Mouse (Mus musculus) olfactory bulb, adult 2 months (tissue): ENCODE measurements around the gene Olfr1044. TPM values are rescaled to one million over a fixed set of nuclear protein-coding genes. Genes with fewer than 3 reads are reported as not detected.
"Not testable (repeated sequence)": the region's sequence is repeated elsewhere in the genome, so short reads cannot be mapped to it uniquely, and the experiment has no call there.

Experiments used
- H3K27ac ChIP-seq: fragments of 200-500 bp; 2 replicates; pipeline ENCODE4 v1.5.1; 2012; ENCODE audit warnings: low read depth, low read length; ENCODE audit not compliant: insufficient read depth
- H3K4me1 ChIP-seq: fragments of 200-500 bp; 2 replicates; pipeline ENCODE4 v1.6.1; 2012; ENCODE audit warnings: low read length; ENCODE audit not compliant: control insufficient read depth, insufficient read depth
- H3K4me3 ChIP-seq: fragments of 200-500 bp; 2 replicates; pipeline ENCODE4 v1.5.1; 2012; ENCODE audit warnings: mild to moderate bottlenecking, low read depth, low read length, moderate library complexity; ENCODE audit not compliant: insufficient read depth
- CTCF ChIP-seq: fragments of 200-500 bp; IDR thresholded peaks from 2 replicates; pipeline ENCODE4 v1.5.1; 2012; ENCODE audit warnings: low read depth, mild to moderate bottlenecking, low read length, moderate library complexity; ENCODE audit not compliant: insufficient read depth
- POLR2A ChIP-seq: fragments of 200-500 bp; IDR thresholded peaks from 2 replicates; pipeline ENCODE4 v1.6.1; 2012; ENCODE audit warnings: mild to moderate bottlenecking, low read depth, low read length, moderate library complexity; ENCODE audit not compliant: insufficient read depth
- WGBS: fragments of 180-500 bp; shearing (Covaris S2); methylation state at CpG from one replicate; pipeline ENCODE4 v1.1.7; 2018; 5-methylcytosine and 5-hydroxymethylcytosine counted together
- polyA plus RNA-seq: library from polyadenylated mRNA; stranded (reverse); fragments of >200 nt; gene quantifications from 2 replicates; pipeline ENCODE4 v1.2.4, GENCODE M21; 2012; ENCODE audit warnings: low replicate concordance; ENCODE audit not compliant: missing spikeins, insufficient read depth, insufficient read length

Olfr1044 gene
- not detected in 2 replicates for polyA plus RNA-seq

DNA sequence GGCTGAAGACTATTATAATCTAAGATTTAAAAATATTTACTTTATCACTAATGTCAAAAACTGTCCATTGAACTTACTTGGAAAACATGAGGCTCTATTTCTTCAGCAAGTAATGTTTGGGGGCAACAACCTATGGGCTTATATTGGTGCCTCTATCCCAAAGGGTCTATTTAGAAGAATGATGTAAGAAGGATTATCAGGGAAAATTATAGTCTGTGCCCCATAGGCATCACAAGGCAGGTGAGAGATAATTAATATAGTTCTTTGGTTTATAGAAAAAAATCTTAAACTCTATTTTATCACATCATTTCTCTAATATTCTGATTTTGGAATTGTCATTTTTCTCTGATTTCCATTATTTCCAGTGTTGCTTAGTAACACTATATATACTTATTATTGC is at the start of gene Olfr1044:
Gene Olfr1044, minus strand, starts transcription at position 101 of the 400 bp plus-strand sequence.
- TF ChIP-seq POLR2A (no peak), CTCF (no peak)
- Histone ChIP-seq H3K4me1 (no peaks in the 10 kb centered on the region), H3K4me3 (no peak within 1 kb of the TSS), H3K27ac (no peak within 1 kb of the TSS)

GRCm38 (mm10) chr2:86219214-86219613 is 41.6 kb upstream of the Olfr1044 start, which contains the start of gene Olfr1046:
Gene Olfr1046 (minus strand): TSS chr2:86219314.
- Histone ChIP-seq H3K4me1 (no peaks in the 10 kb centered on the region), H3K4me3 (no peak within 1 kb of the TSS), H3K27ac (no peak within 1 kb of the TSS)
- WGBS = 64% methylated on average over 2 of the region's 2 CpGs
- TF ChIP-seq POLR2A (no peak), CTCF (no peak)

DNA sequence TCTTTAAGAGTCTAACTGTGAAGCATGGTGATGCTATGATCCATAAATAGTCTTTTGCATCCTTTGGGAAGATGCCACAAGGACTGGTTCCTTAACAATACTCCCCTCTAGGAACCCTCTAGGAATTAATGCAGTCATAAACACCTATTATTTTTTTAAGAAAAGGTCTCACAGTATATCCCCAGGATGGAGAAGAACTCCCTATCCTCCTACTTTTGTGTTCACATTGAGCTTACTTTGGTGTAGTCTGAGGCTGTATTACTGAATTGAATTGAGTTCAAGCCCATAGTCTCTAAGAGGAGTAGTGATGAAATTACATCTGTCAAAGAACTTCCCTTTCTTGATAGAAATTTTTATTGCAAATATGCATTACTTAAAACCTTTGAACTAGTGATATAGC is 25.3 kb upstream of the Olfr1044 start, which contains the start of gene Olfr1045:
Gene Olfr1045, minus strand, starts transcription at position 101 of the 400 bp plus-strand sequence.
- H3K4me1 ChIP-seq = no peaks in the 10 kb centered on the region
- H3K27ac ChIP-seq = no peak within 1 kb of the TSS
- H3K4me3 ChIP-seq = no peak within 1 kb of the TSS
- TF ChIP-seq CTCF (no peak), POLR2A (no peak)

DNA sequence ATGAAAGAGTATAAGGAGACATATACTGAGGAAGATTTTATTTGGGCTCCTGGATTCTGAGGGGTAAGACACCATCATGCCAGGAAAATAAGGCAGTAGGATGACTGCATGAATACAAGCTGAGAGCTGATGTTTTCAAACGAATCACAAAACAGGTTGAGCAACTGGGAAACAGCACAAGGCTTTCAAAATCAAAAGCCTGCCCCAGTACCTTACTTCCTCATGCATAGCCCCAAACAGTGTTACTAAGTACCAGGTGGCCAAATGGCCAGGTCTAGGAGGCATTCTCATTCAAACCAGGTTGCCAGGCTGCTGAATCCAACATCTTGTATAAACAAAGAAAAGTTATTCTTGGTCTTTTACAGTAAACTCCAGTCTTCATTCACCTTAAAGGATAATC is 18.2 kb upstream of the Olfr1044 start:
- TF ChIP-seq CTCF = no peak
- no peak for TF ChIP-seq POLR2A
- H3K27ac ChIP-seq = no peak overlapping the region
- 51% methylated on average over 1 of the region's 1 CpGs for WGBS
- H3K4me1 ChIP-seq = no peaks in the 10 kb centered on the region
- H3K4me3 ChIP-seq = no peak overlapping the region

DNA sequence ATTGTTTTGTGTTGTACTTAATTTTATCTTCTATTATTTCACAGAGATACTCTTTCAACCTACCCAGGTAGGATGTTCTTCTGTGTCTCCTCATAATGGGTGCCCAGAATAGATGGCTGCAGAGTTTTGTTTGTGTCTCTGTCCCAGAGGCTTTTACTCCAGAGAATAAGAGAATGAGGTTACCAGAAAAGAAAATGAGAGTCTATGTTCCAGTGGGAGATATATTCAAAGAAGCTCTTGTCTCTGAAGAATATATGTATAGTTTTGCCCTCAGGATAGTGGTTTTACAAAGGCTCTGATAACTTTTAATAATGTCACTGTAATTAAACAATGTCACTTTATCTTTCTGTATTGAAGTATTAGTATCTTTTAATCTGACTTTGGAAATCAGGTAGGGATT is 8.0 kb upstream of the Olfr1044 start, which contains the start of gene Olfr52:
Gene Olfr52, minus strand, starts transcription at position 101 of the 400 bp plus-strand sequence.
- TF ChIP-seq POLR2A (no peak), CTCF (no peak)
- Histone ChIP-seq H3K4me1 (no peaks in the 10 kb centered on the region), H3K4me3 (no peak within 1 kb of the TSS), H3K27ac (no peak within 1 kb of the TSS)

- no peak overlapping the region for H3K4me3 ChIP-seq
- H3K27ac ChIP-seq = no peak overlapping the region
- TF ChIP-seq CTCF (no peak), POLR2A (no peak)
- no peaks in the 10 kb centered on the region for H3K4me1 ChIP-seq
- WGBS = 70% methylated on average over 3 of the region's 3 CpGs
Measured at GRCm38 (mm10) chr2:86179950-86180349, 2.3 kb upstream of the Olfr1044 start.

DNA sequence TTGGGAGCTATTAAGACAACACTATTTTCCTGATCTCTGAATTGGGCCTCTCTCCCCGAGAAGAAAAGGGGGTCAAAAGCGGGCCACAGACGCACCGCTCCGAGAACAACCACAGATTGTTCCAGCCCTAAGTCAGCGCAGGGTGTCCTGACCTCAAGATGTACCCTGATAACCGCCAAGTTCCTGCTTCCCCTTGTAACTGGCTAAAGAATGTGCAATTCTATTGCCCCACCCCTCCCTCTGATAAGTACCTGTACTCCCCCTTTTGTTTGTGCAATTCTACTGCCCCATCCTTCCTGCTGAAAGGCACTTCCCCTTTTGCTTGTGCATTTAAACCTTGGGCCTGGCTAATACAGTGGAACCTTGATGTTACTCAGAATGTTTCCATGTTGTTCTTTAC is 2.2 kb downstream of the Olfr1044 start:
- H3K27ac ChIP-seq, H3K4me3 ChIP-seq, H3K4me1 ChIP-seq: not testable (repeated sequence)
- 89% methylated on average over 7 of the region's 7 CpGs for WGBS

GRCm38 (mm10) chr2:86167422-86167821 is 10.2 kb downstream of the Olfr1044 start, which contains the start of gene Olfr1043:
Gene Olfr1043 (minus strand): TSS chr2:86167522.
- Histone ChIP-seq H3K27ac (no peak within 1 kb of the TSS), H3K4me3 (no peak within 1 kb of the TSS), H3K4me1 (no peaks in the 10 kb centered on the region)
- 84% methylated on average over 2 of the region's 2 CpGs for WGBS
- TF ChIP-seq POLR2A (no peak), CTCF (no peak)

GRCm38 (mm10) chr2:86161738-86162137 is 15.9 kb downstream of the Olfr1044 start, which contains the start of gene Olfr1042:
Gene Olfr1042 (minus strand): TSS chr2:86161838.
- TF ChIP-seq POLR2A = no peak
- H3K4me1 ChIP-seq = no peaks in the 10 kb centered on the region
- no peak within 1 kb of the TSS for H3K27ac ChIP-seq
- H3K4me3 ChIP-seq = no peak within 1 kb of the TSS
- WGBS = 88% methylated on average over 2 of the region's 2 CpGs

GRCm38 (mm10) chr2:86146632-86147031 is 31.0 kb downstream of the Olfr1044 start, which contains the start of gene Olfr1040:
Gene Olfr1040 (minus strand): TSS chr2:86146732.
- no peak within 1 kb of the TSS for H3K4me3 ChIP-seq
- no peak within 1 kb of the TSS for H3K27ac ChIP-seq
- TF ChIP-seq CTCF (no peak), POLR2A (no peak)
- H3K4me1 ChIP-seq = no peaks in the 10 kb centered on the region
- 95% methylated on average over 1 of the region's 1 CpGs for WGBS

GRCm38 (mm10) chr2:86135828-86136227 is 41.8 kb downstream of the Olfr1044 start, which contains the start of gene Olfr1039:
Gene Olfr1039 (minus strand): TSS chr2:86135928.
- WGBS = 98% methylated on average over 1 of the region's 1 CpGs
- TF ChIP-seq POLR2A (no peak), CTCF (no peak)
- H3K27ac ChIP-seq = no peak within 1 kb of the TSS

More at GRCm38 (mm10) chr2:86135828-86136227, 41.8 kb downstream of the Olfr1044 start, which contains the start of gene Olfr1039:
- no peaks in the 10 kb centered on the region for H3K4me1 ChIP-seq
- H3K4me3 ChIP-seq = no peak within 1 kb of the TSS

Other genes with a start within 250 kb of the Olfr1044 start
- gene Olfr1028, start 227.4 kb downstream of the Olfr1044 start, polyA plus RNA-seq = not detected in 2 replicates
- gene Olfr1029, start 203.9 kb downstream of the Olfr1044 start, polyA plus RNA-seq = not detected in 2 replicates
- not detected in 2 replicates for gene Olfr1030, start 198.5 kb downstream of the Olfr1044 start, polyA plus RNA-seq
- not detected in 2 replicates for gene Olfr1031, start 187.5 kb downstream of the Olfr1044 start, polyA plus RNA-seq
- not detected in 2 replicates for gene Olfr1032, start 172.3 kb downstream of the Olfr1044 start, polyA plus RNA-seq
- not detected in 2 replicates for gene Olfr1033, start 157.2 kb downstream of the Olfr1044 start, polyA plus RNA-seq
- not detected in 2 replicates for gene Olfr1034, start 132.0 kb downstream of the Olfr1044 start, polyA plus RNA-seq
- gene Olfr1036, start 103.8 kb downstream of the Olfr1044 start, polyA plus RNA-seq = not detected in 2 replicates
- not detected in 2 replicates for gene Olfr1037, start 90.4 kb downstream of the Olfr1044 start, polyA plus RNA-seq
- not detected in 2 replicates for gene Olfr1039, start 41.9 kb downstream of the Olfr1044 start, polyA plus RNA-seq
- not detected in 2 replicates for gene Olfr1040, start 31.1 kb downstream of the Olfr1044 start, polyA plus RNA-seq
- not detected in 2 replicates for gene Olfr1042, start 16.0 kb downstream of the Olfr1044 start, polyA plus RNA-seq
- gene Olfr1043, start 10.3 kb downstream of the Olfr1044 start, polyA plus RNA-seq = not detected in 2 replicates
- not detected in 2 replicates for gene Olfr52, start 7.9 kb upstream of the Olfr1044 start, polyA plus RNA-seq
- not detected in 2 replicates for gene Olfr1045, start 25.2 kb upstream of the Olfr1044 start, polyA plus RNA-seq
- not detected in 2 replicates for gene Olfr1046, start 41.5 kb upstream of the Olfr1044 start, polyA plus RNA-seq
- gene Olfr1047, start 53.6 kb upstream of the Olfr1044 start, polyA plus RNA-seq = not detected in 2 replicates
- not detected in 2 replicates for gene Olfr1048, start 62.5 kb upstream of the Olfr1044 start, polyA plus RNA-seq
- not detected in 2 replicates for gene Olfr1049, start 80.5 kb upstream of the Olfr1044 start, polyA plus RNA-seq
- gene Olfr1051, start 101.3 kb upstream of the Olfr1044 start, polyA plus RNA-seq = not detected in 2 replicates
- not detected in 2 replicates for gene Olfr1052, start 114.6 kb upstream of the Olfr1044 start, polyA plus RNA-seq
- not detected in 2 replicates for gene Olfr1053, start 137.5 kb upstream of the Olfr1044 start, polyA plus RNA-seq
- not detected in 2 replicates for gene Olfr1054, start 157.6 kb upstream of the Olfr1044 start, polyA plus RNA-seq
- not detected in 2 replicates for gene Olfr1055, start 172.5 kb upstream of the Olfr1044 start, polyA plus RNA-seq
- gene Olfr1056, start 184.6 kb upstream of the Olfr1044 start, polyA plus RNA-seq = not detected in 2 replicates
- not detected in 2 replicates for gene Olfr1057, start 200.6 kb upstream of the Olfr1044 start, polyA plus RNA-seq
- gene Olfr1058, start 210.7 kb upstream of the Olfr1044 start, polyA plus RNA-seq = not detected in 2 replicates
- not detected in 2 replicates for gene Olfr1061, start 236.2 kb upstream of the Olfr1044 start, polyA plus RNA-seq
- not detected in 2 replicates for gene Olfr1062, start 248.9 kb upstream of the Olfr1044 start, polyA plus RNA-seq